Mouse (Mus musculus) embryonic fibroblast, embryonic 13.5 days (primary cell): ENCODE data around the gene Wdr92. TPM values are rescaled to one million over a fixed set of nuclear protein-coding genes. Genes with fewer than 3 reads are reported as not detected.

Source experiments
- H3K27ac ChIP-seq: 2 replicates; pipeline ENCODE4 v1.5.1; 2012; ENCODE audit warnings: low read length, control low read depth, inconsistent platforms; ENCODE audit not compliant: insufficient read depth
- H3K4me1 ChIP-seq: 2 replicates; pipeline ENCODE4 v1.6.1; 2011; ENCODE audit warnings: low read length; ENCODE audit not compliant: control insufficient read depth, insufficient read depth
- H3K4me3 ChIP-seq: 2 replicates; pipeline ENCODE4 v1.5.1; 2011; ENCODE audit warnings: mild to moderate bottlenecking, control low read depth, low read length; ENCODE audit not compliant: insufficient read depth
- CTCF ChIP-seq: IDR thresholded peaks from 2 replicates; pipeline ENCODE4 v1.5.1; 2011; ENCODE audit warnings: mild to moderate bottlenecking, control low read depth, low read length, moderate library complexity, borderline replicate concordance; ENCODE audit not compliant: insufficient read depth
- POLR2A ChIP-seq: IDR thresholded peaks from 2 replicates; pipeline ENCODE4 v1.6.1; 2011; ENCODE audit warnings: low read depth, mild to moderate bottlenecking, control low read depth, low read length, moderate library complexity
- polyA plus RNA-seq: library from polyadenylated mRNA; stranded (reverse); fragments of >200 nt; gene quantifications from 2 replicates; pipeline ENCODE4 v1.2.4, GENCODE M21; 2011; ENCODE audit warnings: low read depth; ENCODE audit not compliant: missing spikeins, insufficient read length

Gene Wdr92
- polyA plus RNA-seq, 1 experiment = 20.3 TPM

DNA sequence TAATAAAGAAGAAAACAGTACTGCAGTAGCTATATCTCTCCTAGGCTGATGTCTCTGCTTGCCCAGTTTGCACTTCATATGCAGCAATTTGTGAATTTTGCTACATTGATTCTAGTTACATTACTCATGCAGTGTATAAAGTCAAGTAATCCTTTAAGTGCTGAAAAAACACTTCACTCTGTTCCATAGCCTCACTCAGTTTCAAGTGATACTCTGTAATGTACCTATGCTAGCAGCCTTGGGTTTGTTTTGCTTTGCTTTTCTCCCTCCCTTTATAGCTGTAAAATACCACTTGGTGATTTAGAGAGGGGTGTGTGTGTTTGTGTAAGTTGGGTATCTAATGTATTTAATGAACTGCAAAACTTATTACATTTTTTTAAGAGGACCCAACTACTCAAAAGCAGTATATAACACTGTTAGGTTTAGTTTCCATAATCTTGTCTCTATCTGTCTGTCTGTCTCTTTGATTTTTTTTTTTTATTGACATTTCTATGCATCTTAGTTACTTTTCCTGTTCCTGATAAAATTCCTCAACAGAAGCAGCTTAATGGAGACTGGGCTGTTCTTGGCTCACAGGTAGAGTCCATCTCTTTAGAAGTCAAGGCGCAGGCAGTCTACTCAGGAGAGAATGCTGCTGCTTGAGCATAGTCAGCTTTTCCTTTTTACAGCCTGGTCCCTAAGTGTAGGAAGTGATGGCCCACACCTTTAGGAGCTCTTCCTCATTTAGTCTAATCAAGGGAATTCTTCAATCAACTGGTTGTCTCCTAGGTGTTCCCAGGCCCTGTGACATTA lies 10.8 kb upstream of the Wdr92 start:
- Histone ChIP-seq H3K4me1 (peaks cover 16% of the 10 kb centered on the region), H3K27ac (no peak overlapping the region), H3K4me3 (no peak overlapping the region)
- TF ChIP-seq CTCF = no peak
- no peak for TF ChIP-seq POLR2A

DNA sequence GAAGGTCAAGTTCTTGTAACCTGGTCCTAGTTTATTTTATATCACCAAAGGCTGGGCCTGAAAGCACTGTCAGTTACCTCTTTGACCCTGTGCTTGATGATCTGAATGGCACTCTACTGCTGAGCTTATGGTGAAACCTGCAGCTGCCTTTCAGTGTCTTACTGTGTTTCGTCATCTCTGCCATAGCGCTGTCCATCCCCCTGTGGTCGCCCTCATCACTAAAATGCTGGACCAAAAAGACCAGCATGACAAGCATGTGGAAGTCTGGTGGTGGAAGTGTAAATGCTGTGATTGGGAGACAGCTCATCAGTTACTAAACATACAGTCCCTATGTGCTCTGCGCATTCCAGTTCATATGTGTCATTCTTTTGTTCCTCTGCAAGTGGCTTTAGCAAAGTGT lies 9.6 kb upstream of the Wdr92 start:
- TF ChIP-seq POLR2A (no peak), CTCF (no peak)
- H3K27ac ChIP-seq = peak overlapping the region; percentile 54
- no peak overlapping the region for H3K4me3 ChIP-seq
- peaks cover 18% of the 10 kb centered on the region for H3K4me1 ChIP-seq

DNA sequence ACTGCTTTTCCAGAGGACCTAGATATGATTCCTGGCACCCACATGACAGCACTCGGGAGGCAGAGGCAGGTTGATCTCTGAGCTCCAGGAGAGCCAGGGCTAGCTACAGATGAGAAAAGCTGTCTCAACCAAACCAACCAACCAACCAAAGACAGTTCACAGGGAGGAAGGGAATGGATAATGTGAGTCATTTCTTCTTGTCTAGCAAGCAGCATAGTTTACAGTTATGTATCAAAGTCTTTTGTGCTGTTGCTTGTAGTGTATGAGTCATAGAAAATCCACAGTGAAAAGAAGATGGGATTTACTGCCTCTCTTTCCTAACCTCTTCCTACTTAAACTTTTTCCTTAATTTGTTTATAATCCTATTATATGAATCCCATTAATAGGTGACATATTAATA lies 5.3 kb upstream of the Wdr92 start:
- Histone ChIP-seq H3K4me3 (no peak overlapping the region), H3K27ac (peak overlapping the region; percentile 38; the same call in 1 of the 2 replicates), H3K4me1 (peaks cover 9% of the 10 kb centered on the region)
- TF ChIP-seq CTCF (no peak), POLR2A (no peak)

DNA sequence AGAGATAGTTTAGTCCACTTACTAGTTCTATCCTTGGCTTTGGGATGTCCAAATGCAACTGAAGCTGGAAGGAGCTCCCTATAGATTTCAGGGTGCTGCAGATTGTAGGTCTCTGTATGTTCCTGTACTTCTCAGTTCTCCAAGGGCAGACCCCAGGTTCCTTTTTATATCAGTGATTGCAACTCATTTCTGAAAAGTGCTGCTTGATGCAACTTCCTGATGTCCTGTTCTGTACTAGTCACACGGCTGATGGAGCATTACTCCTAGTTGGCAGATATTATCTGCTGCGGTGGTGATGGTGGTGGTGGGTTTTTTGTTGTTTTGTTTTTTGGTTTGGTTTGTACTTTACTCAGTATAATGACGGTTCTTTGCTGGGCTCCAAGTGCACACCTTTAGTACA lies 1.2 kb upstream of the Wdr92 start:
- H3K4me1 ChIP-seq = peaks cover 2% of the 10 kb centered on the region; the same call in 1 of the 2 replicates
- no peak overlapping the region for H3K4me3 ChIP-seq
- no peak overlapping the region for H3K27ac ChIP-seq
- TF ChIP-seq POLR2A = no peak
- TF ChIP-seq CTCF = no peak

DNA sequence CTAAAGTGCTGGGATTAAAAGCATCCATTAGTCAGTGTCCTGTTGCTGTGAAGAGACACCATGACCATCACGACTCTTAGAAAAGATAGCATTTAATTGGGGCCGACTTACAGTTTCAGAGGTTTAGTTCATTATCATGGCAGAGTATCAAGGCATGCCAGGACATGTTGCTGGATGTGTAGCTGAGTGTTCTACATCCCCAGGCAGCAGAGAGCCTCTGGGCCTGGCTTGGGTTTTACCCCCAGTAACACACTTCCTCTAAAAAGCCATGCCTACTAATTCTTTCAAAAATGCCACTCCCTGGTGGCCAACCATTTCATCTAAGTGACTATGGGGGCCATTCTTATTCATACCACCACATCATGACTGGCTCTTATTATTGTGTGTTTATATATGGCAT lies 1.3 kb downstream of the Wdr92 start:
- H3K27ac ChIP-seq = no peak overlapping the region
- TF ChIP-seq POLR2A = no peak
- no peaks in the 10 kb centered on the region for H3K4me1 ChIP-seq
- H3K4me3 ChIP-seq = no peak overlapping the region

DNA sequence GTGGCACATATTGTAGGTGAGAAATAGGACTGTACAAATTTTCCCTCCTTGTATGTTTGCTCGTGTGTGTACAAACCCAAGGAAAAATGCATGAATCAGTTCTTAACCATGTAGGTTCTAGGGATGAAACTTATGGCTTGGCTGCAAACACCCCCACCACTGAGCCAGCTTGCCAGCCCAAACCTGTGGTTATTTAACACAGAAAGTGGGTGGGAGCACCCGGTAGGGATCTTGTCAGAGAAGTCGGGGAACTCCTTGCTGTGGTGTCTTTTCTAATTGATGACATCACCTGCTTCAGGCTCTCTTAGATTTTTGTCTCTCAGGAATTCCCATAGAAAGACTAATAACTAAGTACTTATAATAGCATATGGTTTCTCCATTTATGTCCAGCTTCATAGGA lies 5.7 kb downstream of the Wdr92 start:
- Histone ChIP-seq H3K4me1 (no peaks in the 10 kb centered on the region), H3K27ac (no peak overlapping the region), H3K4me3 (no peak overlapping the region)
- TF ChIP-seq CTCF = no peak
- no peak for TF ChIP-seq POLR2A

DNA sequence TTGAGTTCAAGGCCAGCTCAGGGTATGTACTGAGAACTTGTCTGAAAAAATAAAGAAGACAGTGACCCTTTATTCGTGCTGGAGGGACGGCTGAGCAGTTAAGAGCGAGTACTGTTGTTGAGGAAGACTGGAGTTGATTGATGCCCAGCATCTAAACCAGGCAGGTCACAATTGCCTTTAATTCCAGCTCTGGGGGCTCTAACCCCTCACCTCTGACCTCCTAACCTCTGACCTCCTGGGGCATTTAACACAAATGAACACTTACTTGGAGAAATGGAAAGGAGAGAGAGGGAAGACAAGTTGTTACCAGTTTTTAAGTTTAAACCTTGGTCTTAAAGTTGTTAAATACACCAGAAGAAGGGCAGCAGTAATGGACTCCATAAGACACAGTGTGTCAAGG lies 6.9 kb downstream of the Wdr92 start:
- TF ChIP-seq CTCF (no peak), POLR2A (no peak)
- Histone ChIP-seq H3K4me3 (no peak overlapping the region), H3K27ac (no peak overlapping the region), H3K4me1 (no peaks in the 10 kb centered on the region)

DNA sequence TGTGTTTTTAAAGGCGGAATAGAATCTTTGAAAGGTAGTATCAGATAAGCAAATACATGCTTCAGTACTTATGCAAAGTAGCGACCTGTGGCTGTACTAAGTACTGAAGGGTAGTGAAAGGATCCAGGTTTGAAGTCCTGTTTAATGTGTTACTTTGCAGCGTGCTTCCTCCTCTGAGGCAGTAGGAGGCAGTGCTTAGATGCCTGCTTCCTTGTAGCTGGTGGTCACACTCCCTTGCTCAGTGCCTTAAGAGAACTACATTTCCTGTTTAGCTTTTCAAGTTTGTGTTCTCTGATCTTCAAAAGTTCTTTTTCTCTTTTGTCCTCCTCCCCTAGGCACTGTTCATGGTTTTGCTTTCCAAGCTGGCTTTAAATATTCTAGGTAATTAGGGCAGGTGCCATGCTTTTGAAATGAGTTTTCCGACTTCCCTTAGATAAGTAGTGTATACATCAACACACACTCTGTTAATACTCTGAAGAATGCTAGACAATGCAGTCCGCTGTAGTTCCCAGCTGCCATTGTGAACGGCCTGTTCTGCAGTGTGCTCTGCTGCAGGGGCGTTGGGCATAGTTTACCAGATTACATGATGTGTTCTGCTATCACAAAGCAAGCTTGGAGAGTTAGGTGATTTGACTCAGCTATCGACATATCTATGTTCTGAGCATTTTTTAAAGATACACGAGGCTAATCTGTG lies 10.4 kb downstream of the Wdr92 start:
- no peak overlapping the region for H3K4me3 ChIP-seq
- H3K4me1 ChIP-seq = no peaks in the 10 kb centered on the region
- no peak for TF ChIP-seq CTCF
- no peak for TF ChIP-seq POLR2A
- H3K27ac ChIP-seq = no peak overlapping the region

DNA sequence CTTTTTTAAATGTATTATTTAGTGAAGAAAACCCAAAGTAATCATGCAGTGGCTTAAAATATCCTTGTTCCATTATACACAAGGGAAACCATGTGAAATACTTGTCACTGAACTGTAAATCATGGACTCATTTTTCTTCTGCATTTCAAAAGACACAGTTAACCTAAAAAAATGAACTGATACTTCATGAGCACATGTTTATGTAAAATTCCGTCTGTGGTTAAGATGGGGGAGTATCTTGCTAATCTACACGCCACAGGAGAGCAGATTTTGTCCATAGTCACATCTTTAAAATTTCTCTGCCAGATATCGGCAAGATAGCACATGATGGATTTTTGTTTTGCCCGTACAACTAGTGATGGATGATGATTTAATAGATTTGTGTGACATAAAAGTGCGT lies 17.3 kb downstream of the Wdr92 start:
- Histone ChIP-seq H3K4me1 (no peaks in the 10 kb centered on the region; the same call in 1 of the 2 replicates), H3K4me3 (no peak overlapping the region), H3K27ac (no peak overlapping the region)
- TF ChIP-seq POLR2A (no peak), CTCF (no peak)

DNA sequence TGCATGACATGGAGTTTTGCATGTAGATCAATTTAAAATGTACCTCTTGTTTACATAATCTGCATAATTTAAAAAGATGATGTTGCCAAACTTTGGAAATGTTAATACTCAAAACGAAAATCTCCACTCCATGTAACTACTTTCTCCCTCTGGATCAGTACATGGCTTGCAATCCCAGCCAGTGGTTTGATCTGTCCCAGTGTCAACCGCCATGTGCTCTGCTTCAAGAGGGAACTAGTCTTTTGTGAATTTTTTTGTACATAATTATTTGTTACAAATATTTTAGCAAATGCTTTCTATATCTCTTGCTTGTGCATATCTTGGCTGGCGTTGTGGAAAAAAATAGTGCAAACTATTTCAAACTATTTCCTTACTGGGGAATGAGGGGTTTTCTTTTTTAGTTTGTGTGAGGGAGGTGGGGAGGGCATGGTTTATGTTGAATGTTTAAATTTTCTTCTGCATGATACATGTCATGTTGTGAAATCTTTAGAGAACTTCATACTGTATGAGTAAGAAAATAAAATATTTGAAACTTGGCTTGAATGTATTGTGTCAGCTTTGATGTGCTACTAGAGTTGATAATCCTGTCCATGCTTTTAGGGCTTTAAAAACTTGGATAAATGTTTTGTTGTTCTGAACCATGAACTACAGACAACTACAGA lies 18.1 kb downstream of the Wdr92 start:
- TF ChIP-seq POLR2A (no peak), CTCF (no peak)

More for the DNA sequence above, 18.1 kb downstream of the Wdr92 start:
- H3K4me3 ChIP-seq = no peak overlapping the region
- H3K27ac ChIP-seq = no peak overlapping the region
- H3K4me1 ChIP-seq = no peaks in the 10 kb centered on the region; the same call in 1 of the 2 replicates
